Mouse (Mus musculus) midbrain, embryonic 12.5 days (tissue): ENCODE results near the gene Clstn2. TPM values are rescaled to one million over a fixed set of nuclear protein-coding genes. Genes with fewer than 3 reads are reported as not detected.

Experiments used
- ATAC-seq: fragments of 200-750 bp; cut with Nextera tagmentation; 2 replicates; pipeline ENCODE4 v1.8.0; 2017; ENCODE audit warnings: low read depth, moderate TSS enrichment, moderate library complexity; ENCODE audit not compliant: low FRiP score
- H3K27ac ChIP-seq: fragments of 300-500 bp; sonication (generic); replicated peaks from 2 replicates; pipeline ENCODE4 v1.5.1; 2016; ENCODE audit warnings: mild to moderate bottlenecking
- H3K27me3 ChIP-seq: fragments of 300-500 bp; sonication (generic); 2 replicates; pipeline ENCODE4 v1.6.1; 2016; ENCODE audit warnings: mild to moderate bottlenecking
- H3K36me3 ChIP-seq: fragments of 300-500 bp; sonication (generic); 2 replicates; pipeline ENCODE4 v1.6.1; 2016
- H3K4me1 ChIP-seq: fragments of 300-500 bp; sonication (generic); 2 replicates; pipeline ENCODE4 v1.6.1; 2016
- H3K4me2 ChIP-seq: fragments of 300-500 bp; sonication (generic); replicated peaks from 2 replicates; pipeline ENCODE4 v1.6.1; 2016; ENCODE audit warnings: mild to moderate bottlenecking, moderate library complexity
- H3K4me3 ChIP-seq: fragments of 300-500 bp; sonication (generic); 2 replicates; pipeline ENCODE4 v1.5.1; 2016; ENCODE audit warnings: mild to moderate bottlenecking
- H3K9ac ChIP-seq: fragments of 300-500 bp; sonication (generic); replicated peaks from 2 replicates; pipeline ENCODE4 v1.6.1; 2016; ENCODE audit warnings: mild to moderate bottlenecking, moderate library complexity
- H3K9me3 ChIP-seq: fragments of 300-500 bp; sonication (generic); 2 replicates; pipeline ENCODE4 v1.6.1; 2016; ENCODE audit warnings: mild to moderate bottlenecking
- WGBS: fragments of 180-500 bp; shearing (Covaris S2); methylation state at CpG from one replicate; pipeline ENCODE4 v1.1.7; 2016; 5-methylcytosine and 5-hydroxymethylcytosine counted together
- polyA plus RNA-seq: library from polyadenylated mRNA; unstranded; fragments of >200 nt; fragmentation: Nextera tagmentation; extraction: Ambion mirVana; gene quantifications from 2 replicates; pipeline ENCODE4 v1.2.1, GENCODE M21; 2016

Gene Clstn2
- polyA plus RNA-seq, 1 experiment from 2014 or later, result 3.4 TPM

GRCm38 (mm10) chr9:97603729-97604128, 429.3 kb downstream of the Clstn2 start:
- no peak overlapping the region for H3K4me3 ChIP-seq
- no peak overlapping the region for H3K27ac ChIP-seq
- no peaks in the 10 kb centered on the region for H3K36me3 ChIP-seq
- no peak overlapping the region for H3K4me2 ChIP-seq
- WGBS, result 48% methylated on average over 8 of the region's 8 CpGs
- H3K9me3 ChIP-seq, result no peaks in the 10 kb centered on the region
- no peak overlapping the region for H3K9ac ChIP-seq
- no peak for ATAC-seq
- no peaks in the 10 kb centered on the region for H3K27me3 ChIP-seq
- H3K4me1 ChIP-seq, result no peaks in the 10 kb centered on the region

GRCm38 (mm10) chr9:97602476-97602875, 430.5 kb downstream of the Clstn2 start:
- no peaks in the 10 kb centered on the region for H3K9me3 ChIP-seq
- H3K4me3 ChIP-seq, result no peak overlapping the region
- H3K27ac ChIP-seq, result no peak overlapping the region
- no peak overlapping the region for H3K4me2 ChIP-seq
- no peaks in the 10 kb centered on the region for H3K4me1 ChIP-seq
- no peak overlapping the region for H3K9ac ChIP-seq
- no peaks in the 10 kb centered on the region for H3K27me3 ChIP-seq
- no peak for ATAC-seq
- H3K36me3 ChIP-seq, result no peaks in the 10 kb centered on the region
- 69% methylated on average over 5 of the region's 5 CpGs for WGBS

- 96% methylated on average over 3 of the region's 3 CpGs for WGBS
Measured at GRCm38 (mm10) chr9:97599006-97599405, 434.0 kb downstream of the Clstn2 start.

DNA sequence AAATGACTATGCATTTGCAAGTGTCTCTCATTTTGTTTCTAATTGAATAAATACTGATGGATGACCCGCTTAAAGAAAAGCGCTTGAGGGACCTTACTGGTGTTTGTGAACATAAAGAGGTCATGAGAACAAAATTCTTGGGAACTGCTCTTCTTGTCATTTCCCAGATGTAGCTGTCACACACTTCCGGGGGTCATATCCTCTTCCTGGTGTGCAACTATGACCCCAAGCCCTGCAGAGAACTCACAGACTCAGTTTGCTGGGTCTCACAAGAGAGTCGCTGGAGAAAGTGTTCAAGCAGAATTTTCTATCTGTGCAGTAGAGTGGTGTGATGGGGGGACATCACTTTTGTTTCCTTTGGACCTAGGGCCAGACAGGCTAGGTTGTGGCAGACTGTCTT, 442.3 kb downstream of the Clstn2 start:
- H3K27ac ChIP-seq, result no peak overlapping the region
- H3K4me1 ChIP-seq, result no peaks in the 10 kb centered on the region

More at GRCm38 (mm10) chr9:97599006-97599405, 434.0 kb downstream of the Clstn2 start:
- Histone ChIP-seq H3K36me3 (no peaks in the 10 kb centered on the region), H3K4me1 (no peaks in the 10 kb centered on the region), H3K27me3 (no peaks in the 10 kb centered on the region), H3K4me2 (no peak overlapping the region), H3K4me3 (no peak overlapping the region), H3K27ac (no peak overlapping the region), H3K9me3 (no peaks in the 10 kb centered on the region), H3K9ac (no peak overlapping the region)
- no peak for ATAC-seq

DNA sequence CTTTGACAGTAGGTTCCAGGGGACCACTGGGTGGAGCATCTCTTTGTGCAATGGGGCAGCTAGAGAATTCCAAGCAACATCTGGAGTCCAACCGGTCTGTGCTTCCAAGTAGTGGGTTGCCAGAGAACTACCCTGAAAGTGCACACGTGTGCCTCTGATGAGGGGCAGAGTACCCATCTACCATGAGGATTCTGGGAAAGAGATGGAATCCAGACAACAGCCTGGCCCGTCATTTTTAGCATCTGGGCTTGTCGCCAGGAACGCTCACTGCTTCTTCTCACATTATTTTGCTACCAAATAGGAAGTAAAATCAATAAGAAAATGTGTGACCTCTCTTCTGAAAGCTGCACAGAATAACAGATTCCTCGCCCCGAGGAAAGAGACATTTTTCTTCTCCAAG, 462.1 kb downstream of the Clstn2 start:
- H3K4me2 ChIP-seq, result no peak overlapping the region
- H3K36me3 ChIP-seq, result no peaks in the 10 kb centered on the region
- H3K9me3 ChIP-seq, result no peaks in the 10 kb centered on the region
- H3K4me1 ChIP-seq, result no peaks in the 10 kb centered on the region
- ATAC-seq, result no peak
- no peaks in the 10 kb centered on the region for H3K27me3 ChIP-seq
- H3K9ac ChIP-seq, result no peak overlapping the region
- WGBS, result 84% methylated on average over 7 of the region's 7 CpGs
- H3K27ac ChIP-seq, result no peak overlapping the region
- H3K4me3 ChIP-seq, result no peak overlapping the region

More for the DNA sequence above, 442.3 kb downstream of the Clstn2 start:
- 89% methylated on average over 4 of the region's 4 CpGs for WGBS
- Histone ChIP-seq H3K9ac (no peak overlapping the region), H3K4me2 (no peak overlapping the region), H3K4me3 (no peak overlapping the region), H3K27me3 (no peaks in the 10 kb centered on the region), H3K9me3 (no peaks in the 10 kb centered on the region), H3K36me3 (no peaks in the 10 kb centered on the region)
- no peak for ATAC-seq

DNA sequence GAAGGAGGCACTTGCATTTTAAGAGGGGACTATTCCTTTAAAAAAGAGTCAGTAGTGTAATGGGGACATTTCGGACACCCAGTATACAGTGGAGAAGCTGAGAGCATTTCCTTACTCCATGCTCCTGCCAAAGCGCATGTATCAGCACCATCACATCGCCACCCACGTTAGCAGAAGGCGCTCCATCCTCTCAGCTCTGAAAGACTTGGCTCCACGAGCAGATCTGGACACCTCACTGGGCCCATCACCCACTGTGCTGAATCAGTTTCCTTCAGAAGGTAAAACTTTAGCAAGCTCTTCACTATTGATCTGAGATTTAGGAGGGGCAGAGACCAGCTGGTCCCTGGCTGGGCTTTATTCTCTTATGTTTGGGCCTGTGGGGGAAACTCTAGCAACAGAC, 469.9 kb downstream of the Clstn2 start:
- no peaks in the 10 kb centered on the region for H3K36me3 ChIP-seq
- 89% methylated on average over 6 of the region's 6 CpGs for WGBS
- H3K4me3 ChIP-seq, result no peak overlapping the region
- no peak overlapping the region for H3K4me2 ChIP-seq
- no peak overlapping the region for H3K9ac ChIP-seq
- H3K4me1 ChIP-seq, result peaks cover 4% of the 10 kb centered on the region; the same call in 1 of the 2 replicates
- H3K9me3 ChIP-seq, result no peaks in the 10 kb centered on the region
- no peak overlapping the region for H3K27ac ChIP-seq
- ATAC-seq, result no peak
- H3K27me3 ChIP-seq, result no peaks in the 10 kb centered on the region

DNA sequence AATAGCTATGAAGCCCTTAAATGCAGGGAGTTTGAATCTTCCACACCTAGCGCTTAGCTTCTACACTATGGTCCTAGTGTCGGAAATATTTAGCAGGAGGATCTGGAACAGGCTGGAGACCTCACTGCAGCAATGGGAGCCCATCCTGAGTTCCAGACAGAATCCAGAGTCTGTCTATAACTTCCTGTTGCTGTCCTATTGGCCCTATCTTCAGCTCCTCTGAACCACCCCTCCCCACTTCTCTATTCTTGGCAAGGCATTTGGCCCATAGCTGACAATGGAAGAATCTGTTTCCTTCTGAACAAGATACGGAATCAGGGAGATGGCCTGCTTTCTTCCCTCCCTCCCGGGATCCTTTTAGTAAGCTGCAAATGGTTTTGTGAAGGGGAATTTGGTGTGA, 488.6 kb downstream of the Clstn2 start:
- no peak for ATAC-seq
- Histone ChIP-seq H3K27me3 (peaks cover 3% of the 10 kb centered on the region; the same call in 1 of the 2 replicates), H3K4me1 (no peaks in the 10 kb centered on the region), H3K9me3 (no peaks in the 10 kb centered on the region), H3K9ac (no peak overlapping the region), H3K36me3 (no peaks in the 10 kb centered on the region), H3K4me3 (no peak overlapping the region), H3K27ac (no peak overlapping the region), H3K4me2 (no peak overlapping the region)
- WGBS, result 91% methylated on average over 4 of the region's 4 CpGs

DNA sequence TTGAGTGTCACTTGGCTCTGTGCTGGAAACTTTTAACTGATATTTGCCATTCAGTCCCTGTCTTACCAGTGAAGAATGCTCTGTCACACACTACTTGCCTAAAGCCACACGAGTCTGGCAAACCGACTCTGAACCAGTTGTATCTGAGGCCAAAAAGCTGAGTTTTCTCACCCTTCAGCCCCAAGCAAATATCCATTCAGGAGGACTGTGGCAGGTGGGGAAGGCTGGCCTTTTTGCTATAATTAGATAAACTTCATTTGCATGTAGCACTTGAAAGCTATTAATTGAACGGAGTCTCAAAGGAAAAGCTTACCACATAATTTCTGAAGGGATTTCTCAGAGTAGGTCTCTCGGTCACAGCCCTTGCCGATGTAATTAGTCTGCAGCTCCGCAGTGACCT, 491.6 kb downstream of the Clstn2 start:
- Histone ChIP-seq H3K4me3 (no peak overlapping the region), H3K9me3 (no peaks in the 10 kb centered on the region), H3K4me1 (no peaks in the 10 kb centered on the region; the same call in 1 of the 2 replicates), H3K27ac (no peak overlapping the region), H3K9ac (no peak overlapping the region), H3K27me3 (peaks cover 8% of the 10 kb centered on the region; the same call in 1 of the 2 replicates), H3K4me2 (no peak overlapping the region), H3K36me3 (no peaks in the 10 kb centered on the region)
- ATAC-seq, result no peak
- WGBS, result 76% methylated on average over 6 of the region's 6 CpGs

DNA sequence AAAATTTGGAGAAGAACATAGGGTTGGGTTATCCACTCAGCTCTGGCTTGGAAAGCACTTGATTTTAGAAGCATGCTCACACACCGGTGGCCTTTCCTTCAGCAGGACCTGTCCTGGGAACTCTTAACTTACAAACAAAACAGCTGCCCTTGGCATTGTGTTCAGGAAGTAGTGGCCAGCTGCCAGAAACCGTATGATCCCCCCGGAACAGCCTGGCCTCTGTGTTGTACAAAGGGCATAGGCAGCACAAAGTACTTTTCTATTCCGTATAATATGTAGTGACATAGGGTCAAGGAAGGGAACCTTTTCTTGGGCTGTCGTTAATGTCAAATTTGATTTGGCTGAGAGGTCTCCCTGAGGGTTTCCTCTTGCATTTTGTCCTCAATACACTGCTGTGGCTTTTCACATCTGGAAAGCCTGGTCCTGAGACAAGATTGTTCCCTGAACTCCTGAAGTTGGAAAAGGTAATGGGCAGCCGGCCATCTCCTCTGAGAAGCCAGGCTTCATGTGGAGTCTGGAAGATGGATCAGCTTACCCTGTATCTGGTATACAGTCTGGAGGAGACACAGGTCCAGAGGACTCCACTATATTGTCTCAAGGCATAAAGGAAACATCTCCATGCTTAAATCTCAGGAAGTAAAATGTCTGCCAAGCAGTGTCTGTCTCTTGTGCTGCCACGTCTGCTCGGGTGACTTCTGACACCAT, 494.8 kb downstream of the Clstn2 start:
- WGBS, result 70% methylated on average over 8 of the region's 8 CpGs

DNA sequence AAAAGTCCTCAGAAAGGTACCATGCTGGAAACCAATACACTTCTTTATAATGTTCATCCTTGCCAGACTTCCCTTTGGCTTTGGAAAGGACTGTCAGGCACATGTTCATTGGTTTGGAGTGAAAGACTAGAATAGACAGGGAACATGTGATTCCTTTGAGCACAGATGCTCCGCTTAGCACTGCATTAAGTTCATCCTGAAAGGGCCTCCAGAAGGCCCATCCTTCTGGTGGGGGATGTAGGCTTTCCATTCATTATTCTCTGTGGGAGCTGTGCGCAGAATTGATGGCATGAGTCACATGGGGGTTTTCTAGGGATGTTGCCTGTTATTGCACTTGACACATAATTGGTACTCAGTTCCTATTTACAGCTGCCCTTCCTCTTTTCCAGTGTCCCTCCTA, 498.8 kb downstream of the Clstn2 start:
- Histone ChIP-seq H3K27me3 (0 out of 2 replicates have a peak, but pooled peaks cover 4% of the 10 kb centered on the region), H3K4me1 (no peaks in the 10 kb centered on the region; the same call in 1 of the 2 replicates), H3K9me3 (no peaks in the 10 kb centered on the region), H3K9ac (no peak overlapping the region), H3K4me3 (no peak overlapping the region), H3K36me3 (no peaks in the 10 kb centered on the region), H3K27ac (no peak overlapping the region), H3K4me2 (no peak overlapping the region)
- WGBS, result 93% methylated on average over 2 of the region's 2 CpGs
- no peak for ATAC-seq

More for the DNA sequence above, 494.8 kb downstream of the Clstn2 start:
- no peaks in the 10 kb centered on the region for H3K36me3 ChIP-seq
- H3K27me3 ChIP-seq, result peaks cover 8% of the 10 kb centered on the region; the same call in 1 of the 2 replicates
- no peak overlapping the region for H3K27ac ChIP-seq
- H3K4me2 ChIP-seq, result no peak overlapping the region
- no peaks in the 10 kb centered on the region for H3K9me3 ChIP-seq
- no peak for ATAC-seq
- no peaks in the 10 kb centered on the region; the same call in 1 of the 2 replicates for H3K4me1 ChIP-seq
- no peak overlapping the region for H3K9ac ChIP-seq
- H3K4me3 ChIP-seq, result no peak overlapping the region

DNA sequence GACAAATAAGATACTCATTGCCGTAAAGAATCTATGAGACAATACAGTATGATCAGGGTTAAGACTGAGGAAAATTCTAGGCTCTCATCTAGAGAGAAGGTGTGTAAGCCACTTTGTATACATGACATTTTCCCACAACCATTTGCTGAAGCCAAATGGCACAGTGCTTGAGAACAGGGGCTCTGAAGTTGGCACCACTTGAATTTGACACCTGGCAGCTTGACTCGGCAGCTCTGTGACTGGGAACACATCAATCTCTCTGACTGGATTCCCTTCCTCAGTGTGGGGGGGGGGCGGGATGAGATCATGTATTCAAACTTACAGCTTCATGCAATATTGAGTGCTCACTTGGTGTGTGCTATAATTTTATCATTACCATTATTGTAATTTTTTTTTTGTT, 499.7 kb downstream of the Clstn2 start:
- no peak overlapping the region for H3K4me2 ChIP-seq
- no peaks in the 10 kb centered on the region for H3K36me3 ChIP-seq
- no peaks in the 10 kb centered on the region for H3K27me3 ChIP-seq
- H3K27ac ChIP-seq, result no peak overlapping the region
- H3K9me3 ChIP-seq, result no peaks in the 10 kb centered on the region
- H3K4me3 ChIP-seq, result no peak overlapping the region
- no peak overlapping the region for H3K9ac ChIP-seq
- WGBS, result 89% methylated on average over 3 of the region's 3 CpGs
- H3K4me1 ChIP-seq, result no peaks in the 10 kb centered on the region; the same call in 1 of the 2 replicates
- no peak for ATAC-seq

DNA sequence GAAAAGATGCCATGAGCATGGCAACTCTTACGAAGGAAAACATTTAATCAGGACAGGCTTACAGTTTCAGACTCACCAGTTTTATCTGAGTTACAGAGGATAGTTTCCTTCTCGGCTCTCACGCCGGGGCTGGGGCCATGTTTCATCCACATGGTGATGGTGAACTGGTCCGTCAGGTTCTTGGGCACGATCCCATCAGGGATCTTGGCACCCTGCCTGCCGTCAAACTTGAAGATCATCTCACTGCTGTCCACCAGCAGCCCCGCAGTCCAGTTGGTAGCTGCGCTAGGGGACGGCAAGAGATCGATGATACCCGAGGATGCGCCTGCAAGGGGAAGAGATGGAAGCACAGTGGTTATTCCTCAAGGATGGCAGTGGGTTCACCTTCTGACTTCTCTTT, 500.4 kb downstream of the Clstn2 start:
- H3K27ac ChIP-seq, result no peak overlapping the region

GRCm38 (mm10) chr9:97527926-97528325, 505.1 kb downstream of the Clstn2 start:
- H3K4me3 ChIP-seq, result no peak overlapping the region
- WGBS, result 94% methylated on average over 1 of the region's 1 CpGs
- no peaks in the 10 kb centered on the region for H3K27me3 ChIP-seq
- H3K4me2 ChIP-seq, result no peak overlapping the region
- H3K27ac ChIP-seq, result no peak overlapping the region
- no peak overlapping the region for H3K9ac ChIP-seq
- H3K9me3 ChIP-seq, result no peaks in the 10 kb centered on the region
- H3K4me1 ChIP-seq, result no peaks in the 10 kb centered on the region
- ATAC-seq, result no peak
- no peaks in the 10 kb centered on the region for H3K36me3 ChIP-seq

More for the DNA sequence above, 500.4 kb downstream of the Clstn2 start:
- no peak for ATAC-seq
- Histone ChIP-seq H3K27me3 (no peaks in the 10 kb centered on the region), H3K4me1 (no peaks in the 10 kb centered on the region), H3K9me3 (no peaks in the 10 kb centered on the region), H3K9ac (no peak overlapping the region), H3K4me3 (no peak overlapping the region), H3K36me3 (no peaks in the 10 kb centered on the region), H3K4me2 (no peak overlapping the region)
- 93% methylated on average over 13 of the region's 13 CpGs for WGBS
